Mouse (Mus musculus) bone marrow, adult 2 months (tissue): ENCODE measurements at regions not wholly inside any gene's neighbourhood (a gene's known extent, or its start where the extent isn't known, plus 50 kb on each side); places are given as distances from the start of the nearest gene placed in this dataset.

Experiments used
- CTCF ChIP-seq: fragments of 200-500 bp; IDR thresholded peaks from 2 replicates; pipeline ENCODE4 v1.5.1; 2011; ENCODE audit warnings: low read length, control low read depth; ENCODE audit not compliant: control insufficient read depth, insufficient read depth
- POLR2A ChIP-seq: fragments of 200-500 bp; IDR thresholded peaks from 2 replicates; pipeline ENCODE4 v1.6.1; 2011; ENCODE audit warnings: low read depth, mild to moderate bottlenecking, control low read depth, low read length, borderline replicate concordance; ENCODE audit not compliant: control insufficient read depth

- no peak for TF ChIP-seq POLR2A
- TF ChIP-seq CTCF = no peak
Measured at GRCm38 (mm10) chr8:12504240-12504639, 68.6 kb upstream of the Spaca7 start.
